Mouse (Mus musculus) spleen, postnatal 4 days (tissue): ENCODE measurements around the gene Rhox4f.
"Not testable (repeated sequence)": the region's sequence is repeated elsewhere in the genome, so short reads cannot be mapped to it uniquely, and the experiment has no call there.

Experiments used
- DNase-seq, 2 experiments: peaks; one replicate each; pipeline ENCODE4 v3.0.0; 2022; ENCODE audit warnings: low spot score in 2 of 2

The Rhox4f gene

GRCm38 (mm10) chrX:37607604-37608003 lies at the start of gene Rhox4f:
Gene Rhox4f, minus strand, starts transcription at chrX:37607704.
- not testable (repeated sequence) for DNase-seq

GRCm38 (mm10) chrX:37651227-37651626 lies 43.7 kb upstream of the Rhox4f start, which contains the start of gene Rhox4g:
Gene Rhox4g, minus strand, starts transcription at chrX:37651327.
- DNase-seq: not testable (repeated sequence)

GRCm38 (mm10) chrX:37643370-37643769 lies 35.9 kb upstream of the Rhox4f start, which contains the start of gene Rhox2g:
Gene Rhox2g, minus strand, starts transcription at chrX:37643470.
- DNase-seq: not testable (repeated sequence)

DNA sequence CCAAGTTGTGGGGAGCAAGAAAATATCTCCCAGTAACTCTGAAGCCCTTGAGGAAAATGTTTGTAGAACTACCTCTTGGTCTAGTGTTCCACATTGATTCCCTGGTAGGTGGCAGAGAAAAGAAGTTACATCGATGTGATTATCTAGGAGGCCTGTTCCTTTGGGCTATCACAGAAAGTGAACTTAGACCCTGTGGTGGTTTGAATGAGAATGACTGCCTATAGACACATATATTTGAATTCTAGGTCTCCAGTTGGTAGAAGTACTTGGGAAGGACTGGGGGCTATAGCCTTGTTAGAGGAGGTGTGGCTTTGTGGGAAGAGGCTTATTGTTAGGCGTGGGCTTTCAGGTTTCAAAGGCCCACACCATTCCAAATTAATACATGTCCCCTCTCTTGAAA lies 21.0 kb upstream of the Rhox4f start, which contains the start of gene Rhox3g:
Gene Rhox3g, minus strand, starts transcription at position 101 of the 400 bp plus-strand sequence.
- not testable (repeated sequence) for DNase-seq

- DNase-seq: not testable (repeated sequence)
These were observed 26.8 kb downstream of the Rhox4f start, which contains the start of gene Rhox3f for GRCm38 (mm10) chrX:37580692-37581091. Gene Rhox3f, plus strand, starts transcription at chrX:37580992.

GRCm38 (mm10) chrX:37572638-37573037 lies 34.9 kb downstream of the Rhox4f start:
- DNase-seq: not testable (repeated sequence)

- DNase-seq: not testable (repeated sequence)
These were observed 36.4 kb downstream of the Rhox4f start, which contains the start of gene Rhox2f for GRCm38 (mm10) chrX:37571105-37571504. Gene Rhox2f, plus strand, starts transcription at chrX:37571405.

DNA sequence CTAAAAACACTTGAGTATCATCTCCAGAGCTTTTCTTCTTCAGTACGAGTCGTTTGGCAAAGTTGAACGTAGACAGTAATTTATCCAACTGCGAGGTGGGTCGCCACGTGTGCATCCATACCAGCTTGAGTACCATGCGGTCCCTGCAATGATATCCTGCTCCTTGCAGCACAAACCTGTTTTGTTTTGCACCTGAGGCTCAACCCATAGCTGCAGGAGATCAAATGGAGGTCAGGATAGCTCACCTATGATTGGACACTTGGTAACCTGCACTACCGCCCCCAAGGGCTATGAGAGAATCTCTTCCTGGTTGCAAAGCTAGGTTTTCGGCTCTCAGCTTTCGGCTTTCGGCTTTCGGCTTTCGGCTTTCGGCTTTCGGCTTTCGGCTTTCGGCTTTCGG lies 50.4 kb downstream of the Rhox4f start, which contains the start of gene Rhox4e:
Gene Rhox4e, plus strand, starts transcription at position 301 of the 400 bp plus-strand sequence.
- not testable (repeated sequence) for DNase-seq
